Mouse (Mus musculus) bone marrow, adult 2 months (tissue): Measurements from ENCODE around the gene Trp53bp1. TPM values are rescaled to one million over a fixed set of nuclear protein-coding genes. Genes with fewer than 3 reads are reported as not detected.

Source experiments
- H3K27ac ChIP-seq: fragments of 200-500 bp; 2 replicates; pipeline ENCODE4 v1.5.1; 2012; ENCODE audit warnings: low read depth, mild to moderate bottlenecking, control low read depth, inconsistent platforms, low read length; ENCODE audit not compliant: control insufficient read depth, poor library complexity, insufficient read depth
- H3K4me1 ChIP-seq: fragments of 200-500 bp; 2 replicates; pipeline ENCODE4 v1.6.1; 2011; ENCODE audit warnings: low read length; ENCODE audit not compliant: control insufficient read depth, insufficient read depth
- H3K4me3 ChIP-seq: fragments of 200-500 bp; replicated peaks from 2 replicates; pipeline ENCODE3; 2011; ENCODE audit warnings: mild to moderate bottlenecking, low read depth, low read length, control low read depth; ENCODE audit not compliant: control insufficient read depth
- CTCF ChIP-seq: fragments of 200-500 bp; IDR thresholded peaks from 2 replicates; pipeline ENCODE4 v1.5.1; 2011; ENCODE audit warnings: low read length, control low read depth; ENCODE audit not compliant: control insufficient read depth, insufficient read depth
- POLR2A ChIP-seq: fragments of 200-500 bp; IDR thresholded peaks from 2 replicates; pipeline ENCODE4 v1.6.1; 2011; ENCODE audit warnings: low read depth, mild to moderate bottlenecking, control low read depth, low read length, borderline replicate concordance; ENCODE audit not compliant: control insufficient read depth
- WGBS: fragments of 180-500 bp; shearing (Covaris S2); methylation state at CpG from one replicate; pipeline ENCODE4 v1.1.7; 2018; 5-methylcytosine and 5-hydroxymethylcytosine counted together
- polyA plus RNA-seq: library from polyadenylated mRNA; stranded (reverse); fragments of >200 nt; gene quantifications from 2 replicates; pipeline ENCODE4 v1.2.4, GENCODE M21; 2011; ENCODE audit warnings: low replicate concordance; ENCODE audit not compliant: missing spikeins, insufficient read depth, insufficient read length

Gene Trp53bp1
- polyA plus RNA-seq, 1 experiment: 20.1 TPM

DNA sequence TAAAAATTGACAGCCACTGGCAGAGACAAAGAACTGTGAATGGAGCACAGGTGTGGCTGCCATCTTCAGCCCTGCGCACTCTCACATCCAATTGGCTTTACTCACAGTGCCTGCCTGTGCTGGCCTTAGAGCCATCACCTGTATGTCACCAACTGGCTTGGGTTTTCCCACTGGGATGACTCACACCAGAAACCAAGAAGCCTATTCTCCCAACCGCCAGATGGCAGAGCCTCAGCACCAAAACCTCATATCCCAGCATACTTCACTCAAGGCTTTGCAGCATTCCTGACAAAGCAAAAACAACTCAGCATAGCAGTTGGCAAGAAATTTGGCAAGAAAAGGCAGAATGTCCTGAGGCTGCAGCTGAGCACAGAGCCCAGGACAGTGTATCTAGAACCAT, 48.2 kb downstream of the Trp53bp1 start:
- 92% methylated on average over 2 of the region's 2 CpGs for WGBS
- Histone ChIP-seq H3K4me1 (no peaks in the 10 kb centered on the region), H3K27ac (no peak overlapping the region), H3K4me3 (no peak overlapping the region)
- TF ChIP-seq CTCF (no peak), POLR2A (no peak)

DNA sequence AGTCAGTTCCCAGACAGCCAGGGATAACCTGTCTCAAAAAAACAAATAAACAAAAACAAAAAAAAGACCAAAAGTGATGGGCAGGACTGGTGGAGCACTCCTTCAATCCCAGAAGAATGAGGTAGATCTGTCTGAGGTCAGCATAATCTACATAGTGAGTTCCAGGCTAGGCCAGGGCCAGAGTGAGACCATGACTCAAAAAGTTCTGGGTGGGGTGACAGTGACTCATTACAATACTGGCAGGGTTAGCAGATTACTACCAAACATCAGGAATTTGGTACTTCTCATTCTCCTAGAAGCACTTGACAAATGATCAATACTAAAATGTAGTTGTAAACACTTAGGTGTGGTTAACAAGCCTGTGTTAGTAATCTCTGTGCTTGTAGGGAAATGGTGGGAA, 51.2 kb downstream of the Trp53bp1 start:
- Histone ChIP-seq H3K4me1 (no peaks in the 10 kb centered on the region), H3K27ac (no peak overlapping the region), H3K4me3 (no peak overlapping the region)
- TF ChIP-seq CTCF: no peak

DNA sequence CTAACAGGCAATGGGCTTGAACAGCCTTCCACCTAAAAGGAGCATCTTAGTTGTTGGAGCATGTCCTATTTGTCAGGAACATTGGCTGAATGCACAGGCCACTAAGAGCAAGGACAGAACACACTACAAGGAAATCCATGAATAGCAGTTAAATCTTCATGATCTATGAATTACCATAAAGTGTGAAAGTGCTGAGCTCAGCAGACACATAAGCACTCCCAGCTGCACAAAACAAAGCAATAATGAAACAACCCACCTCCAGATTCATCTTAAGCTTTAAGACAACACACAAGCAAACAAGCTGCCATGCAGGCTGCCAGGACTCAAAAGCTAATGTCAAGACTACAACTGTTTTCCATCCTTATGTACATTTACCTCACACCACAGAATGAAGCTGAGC, 52.0 kb downstream of the Trp53bp1 start:
- TF ChIP-seq CTCF (no peak), POLR2A (no peak)
- H3K4me3 ChIP-seq: no peak overlapping the region
- no peaks in the 10 kb centered on the region for H3K4me1 ChIP-seq
- H3K27ac ChIP-seq: no peak overlapping the region

DNA sequence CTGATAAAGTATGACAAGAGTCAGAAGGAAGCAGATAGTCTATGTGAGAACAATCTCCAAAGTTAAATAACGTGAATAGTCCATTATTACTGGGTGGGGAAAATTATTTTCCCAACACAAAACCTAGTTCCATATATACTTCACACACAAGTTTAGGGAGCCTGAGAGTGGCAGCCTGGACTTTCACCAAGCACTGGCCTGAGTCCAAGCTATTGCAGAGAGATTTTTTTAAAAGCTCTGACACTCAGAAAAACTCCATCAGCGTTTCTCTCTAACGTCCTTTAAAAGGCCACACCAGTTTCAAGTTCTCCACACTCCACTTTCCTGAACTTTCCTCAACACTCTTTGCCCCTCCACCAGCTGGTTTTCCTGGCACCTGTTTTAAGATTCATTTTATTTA, 56.7 kb downstream of the Trp53bp1 start:
- WGBS: 71% methylated on average over 3 of the region's 3 CpGs
- TF ChIP-seq POLR2A: no peak
- Histone ChIP-seq H3K4me1 (no peaks in the 10 kb centered on the region), H3K4me3 (no peak overlapping the region), H3K27ac (no peak overlapping the region)

DNA sequence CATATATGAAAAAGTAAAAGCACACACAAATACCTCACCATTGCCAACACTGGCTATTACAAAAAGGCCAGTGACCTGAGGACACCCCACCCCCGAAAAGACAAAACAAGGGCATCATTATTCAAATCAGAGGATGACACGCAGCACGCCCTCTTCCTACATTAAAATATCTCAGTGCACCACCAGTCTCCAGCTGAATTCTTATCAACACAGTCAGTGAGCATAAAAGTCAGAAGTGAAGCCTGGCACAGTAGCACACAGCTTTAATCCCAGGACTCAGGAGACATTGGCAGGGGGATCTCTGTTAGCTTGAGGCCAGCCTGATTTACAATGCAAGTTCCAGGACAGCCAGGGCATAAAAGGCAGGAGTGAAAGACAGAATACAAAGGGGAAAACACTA, 64.7 kb downstream of the Trp53bp1 start:
- Histone ChIP-seq H3K27ac (no peak overlapping the region), H3K4me1 (no peaks in the 10 kb centered on the region; the same call in 1 of the 2 replicates), H3K4me3 (no peak overlapping the region)
- 73% methylated on average over 3 of the region's 3 CpGs for WGBS
- TF ChIP-seq CTCF: no peak
- no peak for TF ChIP-seq POLR2A

DNA sequence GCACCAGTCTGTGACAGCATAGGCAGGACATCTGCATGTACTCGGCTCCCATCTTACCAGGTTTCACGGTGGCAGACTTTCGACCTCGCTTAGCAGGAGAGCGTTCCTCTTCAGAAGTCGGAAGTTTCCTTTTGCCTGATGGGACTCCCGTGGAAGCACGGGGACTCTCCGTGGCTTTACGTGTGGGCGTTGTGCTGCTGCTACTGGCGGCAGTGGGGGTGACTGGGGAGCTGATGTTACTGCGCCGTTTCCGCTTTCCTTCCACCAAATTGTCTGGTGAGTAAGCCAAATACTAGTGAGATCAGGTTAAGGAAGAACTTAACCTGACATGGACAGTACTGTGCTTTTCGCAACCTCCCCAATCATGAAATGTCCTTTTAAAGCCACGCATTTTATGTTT, 66.9 kb downstream of the Trp53bp1 start:
- 91% methylated on average over 17 of the region's 17 CpGs for WGBS

DNA sequence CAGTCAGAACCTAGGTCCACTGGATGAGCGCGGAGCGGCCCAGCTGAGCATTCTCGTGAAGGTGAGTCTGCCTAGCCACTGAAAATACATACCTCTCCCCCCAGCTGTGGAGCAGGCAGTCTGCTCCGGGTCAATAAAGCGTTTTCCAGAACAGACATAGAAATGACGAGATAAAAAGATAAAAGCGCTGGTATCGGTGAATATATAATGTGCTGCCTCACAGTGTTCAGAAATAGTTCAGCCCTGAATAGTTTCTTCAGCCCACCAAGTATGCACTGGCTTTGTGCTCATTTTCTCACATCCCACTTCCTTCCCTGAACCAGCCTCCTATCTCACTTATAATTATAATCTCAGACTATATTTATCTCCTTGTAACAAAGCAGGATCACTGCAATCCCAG, 75.7 kb downstream of the Trp53bp1 start:
- Histone ChIP-seq H3K4me1 (no peaks in the 10 kb centered on the region), H3K27ac (no peak overlapping the region), H3K4me3 (no peak overlapping the region)
- TF ChIP-seq POLR2A (no peak), CTCF (no peak)
- 93% methylated on average over 9 of the region's 9 CpGs for WGBS

More for the DNA sequence above, 66.9 kb downstream of the Trp53bp1 start:
- TF ChIP-seq POLR2A (no peak), CTCF (no peak)
- no peak overlapping the region for H3K27ac ChIP-seq
- no peaks in the 10 kb centered on the region; the same call in 1 of the 2 replicates for H3K4me1 ChIP-seq
- no peak overlapping the region for H3K4me3 ChIP-seq

DNA sequence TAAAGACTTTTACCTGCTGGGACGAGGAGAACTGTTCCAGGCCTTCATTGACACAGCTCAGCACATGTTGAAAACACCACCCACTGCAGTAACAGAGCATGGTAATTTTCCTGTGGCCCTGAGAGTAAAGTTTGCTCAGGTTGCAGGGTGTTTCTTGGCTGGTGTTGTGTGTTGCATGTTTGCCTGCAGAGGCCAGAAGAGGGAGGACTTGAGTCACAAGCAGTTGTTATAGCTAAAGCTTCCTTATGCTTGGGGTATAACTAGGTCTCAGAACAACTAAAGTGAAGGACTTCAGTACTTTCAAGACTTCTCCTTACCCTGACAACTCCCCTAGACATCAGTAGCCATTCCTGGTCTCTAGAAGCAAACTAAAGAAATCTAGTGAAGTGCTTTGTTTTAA, 82.7 kb downstream of the Trp53bp1 start:
- TF ChIP-seq POLR2A: no peak
- TF ChIP-seq CTCF: no peak
- Histone ChIP-seq H3K27ac (no peak overlapping the region), H3K4me3 (no peak overlapping the region), H3K4me1 (no peaks in the 10 kb centered on the region)
- 77% methylated on average over 1 of the region's 1 CpGs for WGBS

DNA sequence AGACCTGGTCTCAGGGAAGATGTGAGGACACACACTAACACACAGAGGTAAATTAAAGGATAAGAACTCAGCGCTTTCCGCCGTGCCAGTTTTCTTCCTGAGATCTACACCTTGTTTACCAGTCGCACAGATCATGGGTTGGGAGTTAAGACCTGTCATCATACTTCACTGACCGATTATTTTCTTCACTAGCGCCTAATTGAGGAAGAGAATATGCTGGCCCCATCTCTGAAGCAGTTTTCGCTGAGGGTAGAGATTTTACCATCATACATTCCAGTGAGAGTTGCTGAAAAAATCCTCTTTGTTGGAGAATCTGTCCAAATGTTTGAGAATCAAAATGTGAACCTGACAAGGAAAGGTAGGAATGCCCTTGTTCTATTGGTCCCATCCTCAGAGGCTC, 87.1 kb downstream of the Trp53bp1 start:
- TF ChIP-seq CTCF: no peak
- TF ChIP-seq POLR2A: no peak
- Histone ChIP-seq H3K4me3 (no peak overlapping the region), H3K27ac (no peak overlapping the region), H3K4me1 (no peaks in the 10 kb centered on the region)
- WGBS: 94% methylated on average over 7 of the region's 7 CpGs
